Comparison of ENCODE assay signal across 8 mouse cellular contexts in the genomic region with DNA sequence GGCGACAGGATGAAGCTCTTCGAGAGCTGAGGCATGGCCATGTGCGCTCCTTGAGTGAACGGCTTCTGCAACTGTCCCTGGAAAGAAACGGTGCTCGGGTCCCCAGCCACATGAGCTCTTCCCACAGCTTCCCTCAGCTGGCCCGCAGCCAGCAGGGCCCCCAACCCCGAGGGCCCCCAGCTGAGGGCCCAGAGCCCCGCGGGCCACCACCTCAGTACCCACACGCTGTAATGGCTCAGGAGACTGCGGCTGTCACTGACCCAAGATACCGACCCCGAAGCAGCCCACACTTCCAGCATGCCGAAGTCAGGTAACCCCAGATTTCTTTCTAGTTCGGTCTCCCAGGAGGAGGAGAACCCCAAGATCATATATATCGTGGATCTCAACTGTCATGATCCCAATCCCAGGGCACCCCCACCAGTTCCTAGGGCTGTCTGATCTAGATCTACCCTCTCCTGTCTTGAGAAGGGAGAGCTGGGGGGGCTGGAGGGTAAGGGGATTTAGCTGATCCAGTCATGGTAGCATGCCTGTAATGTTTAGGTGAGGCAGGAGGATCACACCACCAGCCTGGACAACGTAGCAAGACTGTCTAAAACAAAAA. TPM values are rescaled to one million over a fixed set of nuclear protein-coding genes. Genes with fewer than 3 reads are reported as not detected.
DNase-seq lines count a peak whose midpoint lies in the region; ATAC-seq and TF ChIP-seq lines count a peak whose summit lies in the region.

No protein-coding gene starts in this region.

- H3K36me3 ChIP-seq in heart, embryonic 14.5 days (ENCODE audit: control insufficient read depth, insufficient read depth, low read length) = peaks cover 58% of the 10 kb centered on the region
- H3K36me3 ChIP-seq in liver, embryonic 14.5 days (replicated peaks; ENCODE audit: control insufficient read depth, insufficient read depth, low read depth) = no peaks in the 10 kb centered on the region

- no peak for TF ChIP-seq EP300 in liver, embryonic 14.5 days (IDR thresholded peaks at IDR 0.05; ENCODE audit: low read depth)

- peak overlapping the region; percentile 84 for H3K4me2 ChIP-seq in heart, embryonic 14.5 days (ENCODE audit: low read length)
- peak overlapping the region; percentile 45; the same call in 1 of the 2 replicates for H3K4me2 ChIP-seq in liver, embryonic 14.5 days (ENCODE audit: low read depth)

- peak overlapping the region; percentile 48 to 97 for H3K4me3 ChIP-seq in heart, embryonic 14.5 days (ENCODE audit: control insufficient read depth in 1 of 2, insufficient read depth in 1 of 2, low read depth in 1 of 2, low read length in 2 of 2)
- H3K4me3 ChIP-seq in liver, embryonic 14.5 days (ENCODE audit: insufficient read depth in 1 of 2, low read depth in 2 of 2, low read length in 2 of 2) = no peak overlapping the region; a peak in 2 of 4 replicates

- H3K4me1 ChIP-seq in heart, embryonic 14.5 days (ENCODE audit: control insufficient read depth in 2 of 2, insufficient read depth in 2 of 2, low read length in 2 of 2) = peaks cover 51 to 74% of the 10 kb centered on the region in 2 experiments
- H3K4me1 ChIP-seq in liver, embryonic 14.5 days (replicated peaks; ENCODE audit: control insufficient read depth in 2 of 2, insufficient read depth in 2 of 2, low read length in 1 of 2) = no peaks in the 10 kb centered on the region

- H3K27ac ChIP-seq in heart, embryonic 14.5 days (replicated peaks in 1 of 2; ENCODE audit: control insufficient read depth in 1 of 2, insufficient read depth in 1 of 2, low read depth in 2 of 2, low read length in 2 of 2) = peak overlapping the region; percentile 21 to 100; a peak in 3 of 4 replicates
- no peak overlapping the region for H3K27ac ChIP-seq in liver, embryonic 14.5 days

- 28% methylated on average over 18 of the region's 18 CpGs for WGBS in heart, embryonic 14.5 days
- 59% methylated on average over 18 of the region's 18 CpGs for WGBS in liver, embryonic 14.5 days (ENCODE audit: insufficient replicate concordance)

- ATAC-seq in heart, embryonic 14.5 days (ENCODE audit: insufficient number of reproducible peaks, insufficient read depth, low FRiP score, low read depth) = no peak
- no peak for ATAC-seq in liver, embryonic 14.5 days (ENCODE audit: insufficient read depth)
- no peak for ATAC-seq in megakaryocyte-erythroid progenitor cell, adult 5-6 weeks (replicated peaks; ENCODE audit: low FRiP score, low TSS enrichment, poor library complexity, severe bottlenecking)

- no peak for TF ChIP-seq CTCF in liver, embryonic 14.5 days (IDR thresholded peaks at IDR 0.05; ENCODE audit: low read depth)

- H3K9ac ChIP-seq in heart, embryonic 14.5 days (ENCODE audit: low read length) = peak overlapping the region; percentile 100
- H3K9ac ChIP-seq in liver, embryonic 14.5 days (replicated peaks) = no peak overlapping the region

- peak; percentile 15 for DNase-seq in adrenal gland, adult 8-10 months
- DNase-seq in adrenal gland, postnatal 36 days = no peak
- DNase-seq in 3T3-L1 (ENCODE audit: low read depth, low spot score) = peak; percentile 25
- no peak for DNase-seq in liver, embryonic 14.5 days (ENCODE audit: low read depth in 3 of 3, low spot score in 3 of 3)
- no peak for DNase-seq in spleen, postnatal 10 days (ENCODE audit: low spot score in 2 of 2)
- no peak for DNase-seq in left cerebral cortex, postnatal 25 days (ENCODE audit: low spot score in 2 of 2)

- intact Hi-C loops in left cerebral cortex, postnatal 25 days (cut with DNase I) = no loop called here

- no peaks in the 10 kb centered on the region for H3K9me3 ChIP-seq in heart, embryonic 14.5 days (ENCODE audit: control insufficient read depth, low read length)
- no peaks in the 10 kb centered on the region for H3K9me3 ChIP-seq in liver, embryonic 14.5 days (ENCODE audit: control insufficient read depth, low read length)

- H3K27me3 ChIP-seq in heart, embryonic 14.5 days (ENCODE audit: control insufficient read depth, insufficient read depth, low read length) = no peaks in the 10 kb centered on the region
- H3K27me3 ChIP-seq in liver, embryonic 14.5 days (ENCODE audit: control insufficient read depth, insufficient read depth, low read length) = peaks cover 37% of the 10 kb centered on the region

RNA-seq across cellular contexts. Expression of a gene that starts 4.2 kb away (rescaled TPM):
- 100 to 1,000 TPM in 2 of 4 experiments, 10 to 100 TPM in 2; 77.4 to 388 (median 110) TPM for total RNA-seq in adrenal gland, adult 8-10 months (2022)
- total RNA-seq in adrenal gland, postnatal 36 days (2021) = 100 to 1,000 TPM; 219 to 385 TPM
- polyA plus RNA-seq in heart, embryonic 14.5 days (2014; fragmentation: Nextera tagmentation; extraction: Ambion mirVana) = 33.5 and 36.3 TPM in 2 replicates
- polyA plus RNA-seq in liver, embryonic 14.5 days (2012; rRNA removed) = 2.1 and 2.6 TPM in 2 replicates
- 2.5 and 3.0 TPM in 2 replicates for polyA plus RNA-seq in liver, embryonic 14.5 days (2014; fragmentation: Nextera tagmentation; extraction: Ambion mirVana)
- total RNA-seq in megakaryocyte-erythroid progenitor cell, adult 5-6 weeks (2014; fragmentation: Nextera tagmentation) = not detected in 2 replicates
- total RNA-seq in megakaryocyte-erythroid progenitor cell, adult 5-6 weeks (2017) = not detected in 2 replicates
- 10 to 100 TPM; 18.7 to 18.8 TPM for total RNA-seq in left cerebral cortex, postnatal 25 days (2021)

Comparison
In these comparisons a context has a peak if more than half of its experiments do, and no peak if none do; other contexts are left out.
1. DNase-seq: peak in adrenal gland, adult 8-10 months (single experiment) and 3T3-L1 (single experiment); none in adrenal gland, postnatal 36 days (0 of 2), liver, embryonic 14.5 days (0 of 3), spleen, postnatal 10 days (0 of 2) and left cerebral cortex, postnatal 25 days (0 of 2).
2. H3K4me3 ChIP-seq: peak in heart, embryonic 14.5 days (2 of 2); none in liver, embryonic 14.5 days (0 of 2).
3. RNA of a gene that starts 4.2 kb away (total RNA-seq): 219 to 385 TPM in adrenal gland, postnatal 36 days, 77.4 to 388 TPM in adrenal gland, adult 8-10 months and 18.7 to 18.8 TPM in left cerebral cortex, postnatal 25 days; not detected in megakaryocyte-erythroid progenitor cell, adult 5-6 weeks; every median in the first group is over 10 times any median in the second.